Mouse (Mus musculus): Measurements from ENCODE around the gene Tmem86b.

Gene Tmem86b

GRCm38 (mm10) chr7:4631031-4631430 is at the start of gene Tmem86b:
TSS of gene Tmem86b (minus strand) at chr7:4631422.
- in situ Hi-C loops (cut with MboI; ENCODE audit: low pct_unique_long_range_greater_than_20kb in 1 of 2, low sequenced_read_pairs in 2 of 2, unreplicated experiment in 1 of 2): no loop called here

- in situ Hi-C loops (cut with MboI; ENCODE audit: low pct_unique_long_range_greater_than_20kb in 1 of 2, low sequenced_read_pairs in 2 of 2, unreplicated experiment in 1 of 2): no loop called here
These were observed 44.0 kb upstream of the Tmem86b start for GRCm38 (mm10) chr7:4675200-4675599.

DNA sequence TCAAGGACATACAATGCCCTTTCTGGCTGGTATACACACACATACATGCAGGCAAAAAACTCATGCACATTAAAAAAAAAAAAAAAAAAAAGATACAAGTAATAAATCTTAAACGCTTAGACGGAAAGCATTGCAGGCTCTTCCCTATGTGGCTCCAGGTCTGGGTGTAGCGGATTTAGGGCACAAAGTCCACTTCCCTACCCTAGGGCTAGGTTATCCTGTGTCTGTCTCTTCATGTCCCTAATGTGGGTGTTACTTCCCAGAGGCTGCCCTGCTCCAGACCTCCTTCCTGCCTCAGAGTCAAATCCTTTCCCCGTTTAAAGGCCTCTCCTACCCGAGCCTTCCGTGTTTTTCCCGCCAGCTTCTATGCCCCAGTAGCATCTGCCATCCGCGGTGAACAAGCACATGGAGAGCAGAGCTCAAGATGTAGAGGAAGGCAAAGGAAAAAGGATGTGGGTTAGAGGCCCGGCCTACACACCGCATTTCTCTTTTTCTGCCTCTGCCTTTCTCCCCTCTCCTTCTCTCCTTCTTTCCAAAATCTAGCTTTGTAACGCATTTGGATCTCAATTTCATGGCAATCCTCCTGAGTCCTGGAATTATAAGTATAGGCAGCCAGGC is 43.0 kb upstream of the Tmem86b start:
- in situ Hi-C loops (cut with MboI; ENCODE audit: low pct_unique_long_range_greater_than_20kb in 1 of 2, low sequenced_read_pairs in 2 of 2, unreplicated experiment in 1 of 2): no loop called here

DNA sequence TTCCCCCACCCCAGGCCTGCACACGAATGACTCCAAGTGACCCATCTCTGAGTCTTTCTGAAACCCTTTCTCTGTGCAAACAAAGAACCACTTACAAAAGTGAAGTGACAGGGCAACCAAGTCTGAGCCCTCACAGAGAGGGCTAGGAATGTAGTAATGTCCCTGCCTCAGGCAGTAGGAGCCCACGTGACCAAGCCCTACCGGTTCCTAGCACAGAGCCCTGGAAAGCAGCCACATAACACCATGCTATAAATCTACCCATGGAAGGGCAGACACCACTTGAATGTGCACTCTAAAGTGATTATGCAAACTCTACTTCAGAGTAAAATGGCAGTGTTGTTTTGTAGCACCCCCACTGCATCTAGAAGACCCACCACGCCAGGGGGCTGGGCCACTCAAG is 40.7 kb upstream of the Tmem86b start:
- in situ Hi-C loops (cut with MboI; ENCODE audit: low pct_unique_long_range_greater_than_20kb in 1 of 2, low sequenced_read_pairs in 2 of 2, unreplicated experiment in 1 of 2): no loop called here

DNA sequence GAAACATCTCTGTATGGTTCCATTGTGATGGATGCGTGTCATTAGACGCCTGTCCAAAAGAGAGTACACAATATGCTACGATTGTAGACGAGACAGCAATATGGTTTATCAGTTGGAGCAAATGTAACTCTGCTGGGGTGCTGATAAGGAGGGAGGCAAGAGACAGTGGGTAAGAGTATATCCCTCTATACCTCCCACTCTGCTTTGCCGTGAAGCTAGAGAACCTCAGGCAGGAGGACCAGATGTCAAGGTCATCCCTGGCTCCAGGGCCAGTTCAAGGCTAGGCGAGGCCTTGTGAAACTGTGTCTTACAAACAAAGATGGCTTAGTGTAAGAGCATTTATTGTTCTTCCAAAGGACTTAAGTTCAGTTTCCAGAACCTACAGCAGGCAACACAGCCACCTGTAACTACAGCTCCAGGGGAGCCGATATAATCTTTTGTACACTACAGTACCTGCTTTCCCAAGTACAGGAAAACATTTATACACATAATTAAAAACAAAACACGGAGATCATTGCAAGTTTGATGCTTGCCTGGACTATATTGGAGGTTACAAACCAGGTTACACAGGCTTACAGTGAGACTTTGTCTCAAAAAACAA is 39.5 kb upstream of the Tmem86b start:
- in situ Hi-C loops (cut with MboI; ENCODE audit: low pct_unique_long_range_greater_than_20kb in 1 of 2, low sequenced_read_pairs in 2 of 2, unreplicated experiment in 1 of 2): no loop called here

DNA sequence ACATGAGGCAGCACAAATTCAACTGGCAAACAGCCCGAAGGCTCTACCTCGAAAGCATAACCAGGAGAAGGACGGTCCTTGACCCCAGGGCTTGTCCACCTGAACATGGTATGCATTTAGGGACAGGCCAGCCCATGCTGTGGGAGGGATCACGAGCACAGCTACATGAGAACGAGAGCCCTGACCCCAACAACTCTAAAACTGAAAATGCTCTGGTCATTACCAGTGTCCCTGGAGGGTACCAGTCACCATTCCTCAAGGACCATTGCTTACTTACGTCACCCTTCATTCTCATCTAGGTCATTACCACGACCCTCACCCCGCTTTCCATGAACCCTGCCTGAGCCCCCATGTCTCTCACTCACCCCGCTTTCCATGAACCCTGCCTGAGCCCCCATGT is 37.9 kb upstream of the Tmem86b start:
- in situ Hi-C loops (cut with MboI; ENCODE audit: low pct_unique_long_range_greater_than_20kb in 1 of 2, low sequenced_read_pairs in 2 of 2, unreplicated experiment in 1 of 2): no loop called here

- in situ Hi-C loops (cut with MboI; ENCODE audit: low pct_unique_long_range_greater_than_20kb in 1 of 2, low sequenced_read_pairs in 2 of 2, unreplicated experiment in 1 of 2): no loop called here
These were observed 37.3 kb upstream of the Tmem86b start for GRCm38 (mm10) chr7:4668506-4668905.

DNA sequence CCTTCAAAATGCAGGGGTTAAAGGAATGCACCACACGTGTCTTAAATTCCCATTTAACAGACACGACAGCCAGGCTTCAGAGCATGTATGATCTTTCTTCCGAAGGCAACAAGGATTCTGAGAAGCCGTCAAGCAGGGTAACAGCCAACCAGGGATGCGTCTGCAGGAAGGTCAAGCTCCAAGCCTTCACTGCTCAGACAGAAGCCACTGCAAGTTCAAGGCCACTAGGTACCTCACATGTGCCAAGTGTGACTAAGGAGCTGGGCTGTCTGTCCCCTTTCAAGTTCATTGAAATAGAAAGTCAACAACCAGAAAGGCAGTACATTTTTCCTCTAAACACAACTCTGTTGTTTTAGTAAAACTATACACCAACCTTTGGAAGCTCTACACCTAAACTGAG is 35.6 kb upstream of the Tmem86b start:
- in situ Hi-C loops (cut with MboI; ENCODE audit: low pct_unique_long_range_greater_than_20kb in 1 of 2, low sequenced_read_pairs in 2 of 2, unreplicated experiment in 1 of 2): no loop called here

GRCm38 (mm10) chr7:4663742-4664141 is 32.5 kb upstream of the Tmem86b start:
- in situ Hi-C loops (cut with MboI; ENCODE audit: low pct_unique_long_range_greater_than_20kb in 1 of 2, low sequenced_read_pairs in 2 of 2, unreplicated experiment in 1 of 2): no loop called here

DNA sequence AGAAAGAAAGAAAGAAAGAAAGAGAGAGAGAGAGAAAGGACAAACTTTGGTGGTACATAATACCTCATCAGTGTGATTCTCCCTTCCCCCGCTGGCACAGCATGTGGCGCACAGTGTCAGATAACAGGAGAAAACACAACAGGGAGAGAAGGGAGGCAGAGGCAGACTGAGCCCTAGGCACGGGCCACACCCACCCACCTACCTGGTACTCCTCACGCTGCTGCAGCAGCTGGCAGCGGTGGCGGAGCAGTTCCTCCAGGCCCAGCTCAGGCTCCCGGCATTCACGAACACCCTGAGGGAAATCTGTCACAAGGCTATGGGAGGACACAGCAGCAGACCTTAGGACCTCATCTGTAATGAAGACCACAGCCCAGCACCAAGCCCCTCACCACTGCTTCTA is 32.0 kb upstream of the Tmem86b start:
- in situ Hi-C loops (cut with MboI; ENCODE audit: low pct_unique_long_range_greater_than_20kb in 1 of 2, low sequenced_read_pairs in 2 of 2, unreplicated experiment in 1 of 2): no loop called here

DNA sequence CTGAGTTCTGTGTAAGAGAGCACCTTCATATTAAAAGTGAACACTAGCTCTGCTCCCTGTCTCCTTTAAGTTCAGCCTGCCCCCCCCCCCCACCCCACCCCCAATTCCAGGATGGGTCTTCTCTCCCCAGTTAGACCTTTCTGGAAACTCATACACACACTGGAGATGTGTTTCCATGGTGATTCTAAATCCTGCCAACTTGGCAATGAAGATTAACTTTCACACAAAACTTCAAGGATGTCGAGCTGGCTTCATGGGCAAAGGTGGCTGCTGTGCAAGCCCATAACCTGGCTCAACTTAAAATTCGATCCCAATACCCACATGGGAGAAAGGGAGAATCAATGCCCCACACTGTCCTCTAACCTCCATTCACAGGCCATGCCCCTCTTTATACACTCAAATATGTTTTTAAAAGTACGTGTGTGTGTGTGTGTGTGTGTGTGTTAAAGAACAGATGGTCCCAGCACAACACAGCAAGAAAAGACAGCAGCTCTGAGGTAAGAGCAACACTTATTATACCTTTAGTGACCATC is 28.8 kb upstream of the Tmem86b start:
- in situ Hi-C loops (cut with MboI; ENCODE audit: low pct_unique_long_range_greater_than_20kb in 1 of 2, low sequenced_read_pairs in 2 of 2, unreplicated experiment in 1 of 2): no loop called here

DNA sequence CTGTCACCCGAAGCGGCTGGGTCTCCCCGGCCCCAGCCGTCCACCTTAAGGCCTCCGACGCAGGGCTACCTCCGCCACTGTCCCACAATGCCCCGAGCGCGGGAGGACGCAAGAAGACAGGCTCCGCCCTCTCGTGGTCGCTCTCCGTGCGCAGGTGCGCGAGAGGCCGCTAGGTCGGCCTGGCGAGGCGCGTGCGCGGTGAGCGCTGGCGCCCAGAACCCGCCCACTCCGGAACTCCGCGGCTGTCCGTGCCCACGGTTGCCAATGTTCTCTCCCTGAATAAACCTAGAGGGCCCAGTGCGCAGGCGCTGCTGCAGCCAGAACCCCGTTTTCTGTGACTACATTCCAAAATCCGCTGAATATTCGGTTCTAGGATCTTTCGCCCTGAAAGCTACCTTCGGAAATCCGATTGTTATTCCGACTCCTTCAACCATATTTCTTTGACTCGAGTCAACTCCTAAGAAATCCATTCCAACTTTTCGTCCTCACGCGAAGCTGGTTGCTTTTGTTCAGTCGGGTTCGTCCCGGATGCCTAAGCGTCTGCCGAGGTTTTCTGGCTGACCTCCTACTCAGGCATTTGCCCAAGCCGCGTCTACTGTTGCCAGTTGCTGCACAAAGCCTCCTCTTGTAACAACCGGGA is 27.8 kb upstream of the Tmem86b start, which contains the start of gene Ppp6r1:
Gene Ppp6r1 (minus strand): TSS at position 108 of the 640 bp plus-strand sequence.
- in situ Hi-C loops (cut with MboI; ENCODE audit: low pct_unique_long_range_greater_than_20kb in 1 of 2, low sequenced_read_pairs in 2 of 2, unreplicated experiment in 1 of 2): no loop called here

DNA sequence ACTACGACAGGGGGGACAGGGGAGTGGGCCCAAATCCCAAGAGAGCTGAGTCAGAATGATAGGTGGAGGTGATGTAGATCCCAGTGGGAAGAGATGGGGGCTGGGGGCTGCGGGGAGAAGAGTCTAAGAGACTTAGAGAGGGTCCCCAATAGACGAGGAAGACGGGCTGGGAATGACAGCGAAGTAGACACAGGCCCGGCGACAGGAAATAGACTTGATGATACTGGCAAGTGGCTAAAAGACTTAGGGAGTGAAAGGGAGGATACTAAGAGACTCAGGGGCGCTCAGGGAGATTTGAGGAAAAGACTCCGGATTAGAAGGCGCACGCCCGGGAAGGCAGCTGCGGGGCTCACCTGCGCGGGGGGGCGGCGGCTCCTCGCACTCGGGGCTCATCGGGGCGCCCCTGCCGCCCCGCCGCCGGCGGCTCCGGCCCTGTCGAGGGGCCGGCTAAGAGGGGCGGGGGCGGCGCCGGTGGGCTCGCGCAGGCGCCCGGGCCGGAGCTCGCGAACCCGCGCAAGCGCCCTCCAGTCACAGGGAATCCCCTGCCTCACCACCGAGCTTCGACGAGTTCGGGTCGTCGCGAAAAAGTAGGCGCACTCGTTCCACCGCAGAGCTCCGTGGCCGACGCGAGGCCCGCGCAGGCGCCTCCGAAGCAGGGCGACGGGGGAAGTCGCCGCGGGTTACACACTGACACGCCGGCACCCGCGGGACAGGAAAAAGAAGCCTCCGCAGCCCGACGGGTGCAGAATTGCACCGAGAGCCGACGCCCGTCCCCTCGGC is 27.1 kb upstream of the Tmem86b start:
- in situ Hi-C loops (cut with MboI; ENCODE audit: low pct_unique_long_range_greater_than_20kb in 1 of 2, low sequenced_read_pairs in 2 of 2, unreplicated experiment in 1 of 2): no loop called here

- in situ Hi-C loops (cut with MboI; ENCODE audit: low pct_unique_long_range_greater_than_20kb in 1 of 2, low sequenced_read_pairs in 2 of 2, unreplicated experiment in 1 of 2): no loop called here
These were observed 26.4 kb upstream of the Tmem86b start for GRCm38 (mm10) chr7:4657521-4658127.

GRCm38 (mm10) chr7:4656818-4657217 is 25.6 kb upstream of the Tmem86b start:
- in situ Hi-C loops (cut with MboI; ENCODE audit: low pct_unique_long_range_greater_than_20kb in 1 of 2, low sequenced_read_pairs in 2 of 2, unreplicated experiment in 1 of 2): no loop called here

- in situ Hi-C loops (cut with MboI; ENCODE audit: low pct_unique_long_range_greater_than_20kb in 1 of 2, low sequenced_read_pairs in 2 of 2, unreplicated experiment in 1 of 2): no loop called here
These were observed 24.7 kb upstream of the Tmem86b start for GRCm38 (mm10) chr7:4655916-4656315.

DNA sequence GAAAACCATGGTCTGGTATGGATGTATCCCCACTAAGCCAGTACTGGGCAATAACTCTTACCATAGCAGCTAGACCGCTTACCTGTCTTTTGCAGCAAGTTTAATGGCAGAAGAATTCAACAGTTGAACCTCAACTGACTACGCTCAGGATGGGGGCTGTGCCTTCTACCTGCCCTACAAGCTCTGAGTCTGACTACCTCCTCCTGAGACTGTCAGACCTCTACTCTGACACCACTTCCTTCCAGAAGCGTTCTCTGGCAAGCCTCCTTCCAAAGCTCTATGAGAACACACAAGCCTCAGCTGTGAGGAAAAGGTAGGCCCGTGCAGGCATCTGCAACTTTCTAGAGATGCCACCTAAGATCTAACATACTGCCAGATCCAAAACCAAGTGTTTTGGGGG is 24.2 kb upstream of the Tmem86b start:
- in situ Hi-C loops (cut with MboI; ENCODE audit: low pct_unique_long_range_greater_than_20kb in 1 of 2, low sequenced_read_pairs in 2 of 2, unreplicated experiment in 1 of 2): no loop called here

- in situ Hi-C loops (cut with MboI; ENCODE audit: low pct_unique_long_range_greater_than_20kb in 1 of 2, low sequenced_read_pairs in 2 of 2, unreplicated experiment in 1 of 2): no loop called here
These were observed 23.0 kb upstream of the Tmem86b start for GRCm38 (mm10) chr7:4654221-4654620.

- in situ Hi-C loops (cut with MboI; ENCODE audit: low pct_unique_long_range_greater_than_20kb in 1 of 2, low sequenced_read_pairs in 2 of 2, unreplicated experiment in 1 of 2): no loop called here
These were observed 22.6 kb upstream of the Tmem86b start for GRCm38 (mm10) chr7:4653780-4654179.
